Mouse (Mus musculus) left cerebral cortex, adult 18-20 months (tissue): ENCODE results near the gene Casq2. TPM values are rescaled to one million over a fixed set of nuclear protein-coding genes. Genes with fewer than 3 reads are reported as not detected.

ENCODE experiments used
- DNase-seq, 2 experiments: peaks; one replicate each; pipeline ENCODE4 v3.0.0; 2021 to 2022; ENCODE audit warnings: low spot score in 2 of 2, mixed read lengths in 1 of 2
- total RNA-seq, 2 experiments: library from RNA; stranded (reverse); gene quantifications; 2 replicates each; pipeline ENCODE4 v1.2.3; 2021

The Casq2 gene
- total RNA-seq, 2 experiments from 2014 or later, result 1.7 to 2.2 TPM

DNA sequence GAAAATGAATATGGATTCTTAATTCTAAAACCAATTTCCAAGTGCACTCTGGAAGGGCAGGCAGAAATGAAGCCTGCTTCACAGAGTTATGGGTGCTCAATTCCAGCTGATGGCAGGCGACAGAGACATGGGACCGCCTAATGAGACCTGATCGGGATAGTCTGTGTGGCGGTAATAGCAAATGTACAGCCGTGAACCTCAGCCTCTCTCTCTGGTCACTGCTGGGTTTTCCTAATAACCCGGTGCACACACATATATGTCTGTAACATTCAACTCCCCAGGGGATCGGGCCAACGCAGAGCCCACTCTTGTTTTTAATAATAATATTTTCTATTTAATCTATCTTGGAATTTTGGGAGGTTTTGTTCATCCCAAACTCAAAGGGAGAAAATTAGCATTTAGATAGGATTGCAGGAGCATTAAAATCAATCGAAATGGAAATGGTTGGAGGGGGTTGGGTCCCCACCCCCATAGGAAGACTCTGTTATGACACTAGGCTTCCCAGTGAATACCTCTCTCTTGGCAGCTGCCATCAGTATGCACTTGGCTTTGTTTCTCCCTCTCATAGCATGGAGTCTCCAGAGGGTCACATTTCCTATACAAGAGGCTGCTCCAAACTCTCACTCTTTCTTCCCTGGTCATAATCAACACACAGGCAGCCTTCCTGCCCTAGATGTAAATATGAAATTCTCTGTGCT, 45.6 kb downstream of the Casq2 start:
- DNase-seq, result no peak

- DNase-seq, result no peak
These were observed 49.3 kb downstream of the Casq2 start for GRCm38 (mm10) chr3:102135389-102136113.

DNA sequence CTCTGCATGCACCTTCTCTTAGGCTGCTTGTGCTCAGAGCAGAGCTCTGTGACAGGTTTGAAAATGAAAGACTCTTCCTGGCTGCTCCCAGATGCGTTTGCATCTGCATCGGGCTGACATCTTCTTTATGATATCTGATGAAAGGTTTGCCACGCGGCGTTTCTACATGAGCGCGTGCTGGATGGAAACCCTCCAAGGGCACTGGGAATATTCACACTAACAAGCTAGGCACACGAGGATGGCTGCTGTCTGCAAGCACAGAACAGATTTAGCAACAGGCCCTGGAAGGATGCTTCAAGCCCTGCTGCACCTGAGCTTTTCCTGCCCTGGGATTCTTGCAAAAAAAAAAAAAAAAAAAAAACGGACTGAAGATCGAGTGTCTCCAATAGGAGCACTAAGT, 50.9 kb downstream of the Casq2 start:
- no peak for DNase-seq

GRCm38 (mm10) chr3:102138899-102139298, 52.7 kb downstream of the Casq2 start:
- no peak for DNase-seq

- DNase-seq, result no peak
These were observed 54.4 kb downstream of the Casq2 start for GRCm38 (mm10) chr3:102140606-102141005.

- DNase-seq, result no peak
These were observed 55.2 kb downstream of the Casq2 start for GRCm38 (mm10) chr3:102141451-102141850.

DNA sequence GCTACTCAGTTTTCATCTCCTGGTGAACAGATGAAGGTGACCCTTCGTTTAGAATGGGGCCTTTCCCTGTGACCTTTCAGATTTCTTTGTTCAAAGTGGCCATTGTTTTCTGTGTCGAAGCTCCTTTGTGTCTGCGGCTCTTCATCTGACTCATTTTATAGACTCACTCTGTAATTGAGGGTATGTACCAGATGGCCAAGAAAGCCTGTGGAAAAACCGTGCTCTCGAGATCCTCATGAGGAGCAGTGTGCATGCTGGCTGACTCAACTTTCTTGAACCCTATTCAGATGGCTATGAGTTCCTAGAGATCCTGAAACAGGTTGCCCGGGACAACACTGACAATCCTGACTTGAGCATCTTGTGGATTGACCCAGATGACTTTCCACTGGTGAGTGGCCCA, 55.7 kb downstream of the Casq2 start:
- peak in 1 of 2 experiments; percentile 7 for DNase-seq

DNA sequence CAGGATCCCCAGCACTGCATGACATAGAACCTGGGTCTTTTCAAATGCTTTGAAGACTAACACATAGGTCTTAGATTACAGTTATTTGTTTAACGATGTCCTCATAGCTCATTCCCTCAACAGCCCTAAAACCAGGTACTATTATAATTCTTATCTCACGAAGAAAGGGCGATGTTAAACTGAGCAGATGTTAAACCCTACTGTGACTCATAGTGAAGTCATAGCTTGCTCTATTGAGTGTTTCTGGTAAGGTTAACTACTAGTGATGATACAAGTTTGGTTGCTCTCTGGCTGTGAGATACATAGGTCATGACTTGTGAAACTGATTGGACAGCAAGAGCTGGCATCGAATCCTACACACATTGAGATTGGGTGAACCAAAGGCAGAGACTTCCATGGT, 56.7 kb downstream of the Casq2 start:
- DNase-seq, result no peak

DNA sequence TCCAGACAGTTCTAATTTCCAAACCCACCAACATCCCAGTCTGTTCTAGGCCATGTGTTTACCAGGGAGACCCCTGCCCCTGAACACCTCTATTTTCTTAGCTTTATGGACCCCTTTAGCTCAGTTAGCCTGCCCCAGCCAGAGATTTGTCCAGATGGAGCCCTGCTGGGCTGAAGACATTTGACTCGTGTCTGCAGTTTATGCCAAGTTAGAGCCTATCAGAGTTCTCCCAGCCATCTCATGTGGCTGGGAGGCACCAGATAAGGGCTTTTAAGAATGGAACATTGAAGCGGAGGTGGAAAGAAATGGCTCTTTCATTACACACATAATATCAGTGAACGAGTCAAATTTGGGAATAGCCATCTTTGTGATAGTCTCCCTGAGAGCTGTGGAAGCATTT, 57.3 kb downstream of the Casq2 start:
- DNase-seq, result no peak

DNA sequence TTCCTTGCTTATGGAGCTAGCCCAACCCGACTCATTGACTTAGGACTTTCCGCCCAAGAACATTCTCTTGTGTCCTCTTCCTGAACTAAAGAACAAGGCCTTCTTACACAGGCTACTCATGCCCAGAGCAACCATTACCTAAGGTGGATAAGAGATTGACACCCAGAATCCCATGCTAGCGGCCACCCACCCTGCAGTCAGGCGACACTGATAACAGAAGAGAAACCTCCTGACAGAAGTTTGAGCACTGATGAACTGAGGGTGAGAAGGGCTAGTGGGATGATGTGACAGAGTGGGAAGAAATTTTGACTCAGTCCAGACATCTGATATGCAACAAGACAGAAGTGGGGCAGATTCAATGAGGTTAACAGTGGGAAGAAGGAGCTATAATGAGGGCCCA, 58.2 kb downstream of the Casq2 start:
- DNase-seq, result no peak

- no peak for DNase-seq
These were observed 59.6 kb downstream of the Casq2 start for GRCm38 (mm10) chr3:102145645-102146386.

DNA sequence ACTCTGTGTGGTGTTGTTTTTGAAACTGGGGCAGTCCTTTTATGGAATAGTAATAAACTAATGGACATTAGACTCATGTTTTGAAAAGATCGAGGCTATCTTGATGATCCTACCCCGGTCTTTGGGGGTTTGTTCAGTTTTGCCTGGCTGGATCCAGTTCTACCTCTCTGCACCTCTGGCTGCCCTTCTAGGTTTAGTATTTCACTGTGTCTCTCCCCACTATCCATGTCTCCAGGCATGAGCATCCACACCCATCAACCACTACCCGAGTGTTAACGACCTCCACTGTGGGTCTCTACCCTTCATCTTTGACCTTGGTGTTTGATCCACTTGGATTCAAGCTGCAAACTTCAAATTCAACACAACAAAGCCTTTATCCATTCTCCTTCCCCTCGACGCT, 60.2 kb downstream of the Casq2 start:
- no peak for DNase-seq

DNA sequence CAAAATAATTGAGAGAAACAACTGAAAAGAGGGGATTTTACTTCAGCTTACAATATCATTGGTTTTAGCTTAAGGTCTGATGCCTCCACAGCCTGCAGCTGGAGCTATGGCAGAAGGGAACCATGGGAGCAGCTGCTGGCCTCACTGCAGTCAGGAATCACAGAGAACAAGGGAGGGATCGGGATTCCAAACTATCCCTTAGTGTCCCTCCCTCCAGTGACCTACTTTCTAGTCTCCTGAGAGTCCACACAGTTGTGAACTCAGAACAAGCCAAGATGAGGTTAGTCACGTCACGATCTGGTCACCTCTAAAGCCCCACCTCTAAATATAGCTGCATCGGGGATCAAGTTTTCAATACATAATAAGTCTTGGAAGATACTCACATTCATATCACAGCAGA, 61.0 kb downstream of the Casq2 start:
- DNase-seq, result no peak

DNA sequence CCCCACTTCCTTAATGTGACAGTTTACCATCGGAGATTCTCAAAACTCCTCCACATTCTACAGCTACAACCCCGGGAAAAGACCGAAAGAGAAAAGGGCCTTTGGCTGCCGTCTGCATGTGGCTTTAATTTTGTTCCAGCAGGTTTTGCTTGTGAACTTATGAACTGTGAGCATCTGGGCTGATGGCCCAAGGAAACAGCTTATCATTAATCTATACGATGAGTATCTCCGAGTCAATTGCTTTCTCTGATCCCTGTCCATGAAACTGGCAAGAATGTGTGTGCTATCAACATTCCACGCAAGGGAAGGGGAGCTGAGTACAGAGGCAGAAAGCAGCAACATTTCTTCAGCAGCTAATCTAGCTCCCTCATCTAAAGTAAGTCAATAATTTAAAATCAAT, 63.7 kb downstream of the Casq2 start:
- no peak for DNase-seq

DNA sequence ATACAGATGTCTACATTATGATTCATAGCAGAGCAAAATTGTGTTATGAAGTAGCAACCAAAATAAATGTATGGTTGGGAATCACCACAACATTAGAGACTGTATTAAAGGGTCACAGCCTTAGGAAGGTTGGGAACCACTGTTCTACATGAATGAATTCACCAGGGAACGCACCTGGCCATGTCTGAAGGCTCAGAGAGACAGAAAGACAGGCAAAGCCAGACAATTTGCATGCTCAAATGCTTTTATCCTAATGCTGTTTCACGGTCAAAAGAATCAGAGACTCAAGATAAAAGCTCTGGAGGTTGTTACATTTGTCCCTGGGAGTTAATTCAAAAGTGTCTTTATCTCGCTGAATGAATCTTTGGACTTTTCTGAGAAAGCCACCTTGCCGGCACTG, 65.6 kb downstream of the Casq2 start:
- no peak for DNase-seq

- no peak for DNase-seq
These were observed 66.3 kb downstream of the Casq2 start for GRCm38 (mm10) chr3:102152471-102152870.

- DNase-seq, result no peak
These were observed 66.7 kb downstream of the Casq2 start for GRCm38 (mm10) chr3:102152872-102153271.

- no peak for DNase-seq
These were observed 67.9 kb downstream of the Casq2 start for GRCm38 (mm10) chr3:102154107-102154506.

GRCm38 (mm10) chr3:102156737-102157136, 70.5 kb downstream of the Casq2 start:
- DNase-seq, result no peak

DNA sequence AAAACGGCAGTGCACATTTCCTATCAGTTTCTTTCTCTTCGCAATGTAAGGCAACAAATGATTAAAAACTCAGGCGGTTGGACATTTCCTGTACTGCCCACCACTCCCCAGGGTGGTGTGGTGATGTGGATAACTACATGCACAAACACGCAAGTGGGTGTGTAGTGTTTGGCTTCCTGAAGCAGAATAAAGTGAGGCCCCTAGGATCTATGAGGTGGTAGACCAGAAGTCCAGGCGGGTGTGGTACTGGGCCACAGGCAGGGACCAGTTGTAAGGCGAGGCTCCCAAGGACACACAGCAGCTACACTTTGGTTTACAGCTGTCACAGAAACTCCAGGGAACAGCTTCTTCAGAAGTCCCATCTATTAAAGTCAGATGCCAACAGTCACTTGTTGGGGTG, 71.4 kb downstream of the Casq2 start:
- no peak for DNase-seq

DNA sequence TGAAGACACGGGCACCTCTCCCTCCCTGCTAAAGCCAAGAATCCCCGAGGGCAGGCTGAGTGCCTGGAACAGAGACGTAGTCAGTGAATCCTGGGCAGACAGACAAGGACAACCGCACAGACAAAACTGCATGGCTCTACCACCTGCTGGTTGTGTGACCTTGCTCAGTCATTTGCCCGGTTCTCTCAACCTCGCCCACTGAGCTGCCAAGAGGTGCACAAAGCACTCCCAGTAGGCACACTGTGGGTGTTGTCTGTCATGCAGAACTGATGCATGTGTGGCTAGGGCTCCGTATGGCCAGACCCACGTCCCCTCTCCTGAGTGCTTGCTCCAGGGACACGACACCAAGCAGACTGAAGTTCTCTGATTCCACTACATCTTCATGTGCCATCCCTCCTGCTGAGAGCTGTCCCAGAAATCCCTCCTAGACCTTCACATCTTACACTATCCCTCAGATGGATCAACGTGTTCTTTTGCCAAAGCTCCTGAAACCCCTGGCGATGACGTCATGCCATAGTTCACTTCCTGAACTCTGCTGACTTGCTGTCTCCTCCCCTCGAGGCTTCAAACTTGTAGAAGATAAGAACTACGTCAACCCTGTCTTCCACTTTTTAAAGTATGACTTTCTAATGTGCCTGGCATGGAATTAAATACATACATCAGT, 72.7 kb downstream of the Casq2 start:
- DNase-seq, result no peak
